Mouse (Mus musculus) lung, postnatal 0 days (tissue): ENCODE data around the gene Rasd1.

Experiments used
- CTCF ChIP-seq: IDR thresholded peaks from 2 replicates; pipeline ENCODE4 v1.5.1; 2016; ENCODE audit warnings: antibody characterized with exemption, mild to moderate bottlenecking
- EP300 ChIP-seq: IDR thresholded peaks from 2 replicates; pipeline ENCODE4 v1.6.1; 2016; ENCODE audit warnings: antibody characterized with exemption, mild to moderate bottlenecking, control low read depth

DNA sequence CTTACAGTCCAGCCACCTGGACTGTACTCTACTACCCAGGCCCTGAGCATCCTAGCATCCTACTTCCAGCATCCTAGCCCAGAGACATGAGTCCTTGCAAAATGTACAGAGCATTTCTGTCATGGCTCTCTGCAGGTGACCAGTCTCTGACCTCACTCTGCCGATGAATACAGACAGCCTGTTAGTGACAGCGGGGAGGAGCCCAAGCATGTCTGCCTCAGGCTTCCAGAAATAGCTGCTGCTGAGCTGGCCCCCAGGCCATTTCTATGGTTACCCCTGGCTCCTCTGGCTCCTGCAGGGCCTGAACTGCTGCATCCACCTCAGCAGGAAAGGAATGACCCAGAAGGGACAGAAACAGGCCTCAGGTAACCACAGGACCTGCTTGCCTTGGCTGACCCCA lies 6.9 kb upstream of the Rasd1 start:
- TF ChIP-seq CTCF (no peak), EP300 (no peak)
